Mouse (Mus musculus): Measurements from ENCODE around the gene Cadm1.

Cadm1 gene

GRCm38 (mm10) chr9:47802527-47802926 is 272.6 kb downstream of the Cadm1 start:
- DNase-seq (ENCODE audit: low spot score), result no peak

- DNase-seq (ENCODE audit: low spot score), result no peak
These were observed 273.6 kb downstream of the Cadm1 start for GRCm38 (mm10) chr9:47803531-47804105.

- no peak for DNase-seq (ENCODE audit: low spot score)
These were observed 275.7 kb downstream of the Cadm1 start for GRCm38 (mm10) chr9:47805658-47806057.

GRCm38 (mm10) chr9:47825668-47826067 is 295.7 kb downstream of the Cadm1 start:
- DNase-seq (ENCODE audit: low spot score), result no peak

- peak; percentile 11 for DNase-seq (ENCODE audit: low spot score)
These were observed 298.8 kb downstream of the Cadm1 start for GRCm38 (mm10) chr9:47828762-47829161.

GRCm38 (mm10) chr9:47829204-47829603 is 299.2 kb downstream of the Cadm1 start:
- DNase-seq (ENCODE audit: low spot score), result no peak

- DNase-seq (ENCODE audit: low spot score), result no peak
These were observed 299.9 kb downstream of the Cadm1 start for GRCm38 (mm10) chr9:47829846-47830245.

GRCm38 (mm10) chr9:47831412-47831811 is 301.4 kb downstream of the Cadm1 start:
- no peak for DNase-seq (ENCODE audit: low spot score)

GRCm38 (mm10) chr9:47838170-47838569 is 308.2 kb downstream of the Cadm1 start:
- DNase-seq (ENCODE audit: low spot score), result no peak

- DNase-seq (ENCODE audit: low spot score), result no peak
These were observed 309.1 kb downstream of the Cadm1 start for GRCm38 (mm10) chr9:47838890-47839691.

GRCm38 (mm10) chr9:47839692-47840025 is 309.7 kb downstream of the Cadm1 start:
- no peak for DNase-seq (ENCODE audit: low spot score)

GRCm38 (mm10) chr9:47843328-47843727 is 313.4 kb downstream of the Cadm1 start:
- no peak for DNase-seq (ENCODE audit: low spot score)

- DNase-seq (ENCODE audit: low spot score), result no peak
These were observed 316.3 kb downstream of the Cadm1 start for GRCm38 (mm10) chr9:47846275-47846674.

GRCm38 (mm10) chr9:47846926-47847325 is 317.0 kb downstream of the Cadm1 start:
- DNase-seq (ENCODE audit: low spot score), result no peak

GRCm38 (mm10) chr9:47847797-47848196 is 317.8 kb downstream of the Cadm1 start:
- DNase-seq (ENCODE audit: low spot score), result no peak

GRCm38 (mm10) chr9:47848745-47849144 is 318.8 kb downstream of the Cadm1 start:
- no peak for DNase-seq (ENCODE audit: low spot score)

- no peak for DNase-seq (ENCODE audit: low spot score)
These were observed 326.3 kb downstream of the Cadm1 start for GRCm38 (mm10) chr9:47856311-47856710.

GRCm38 (mm10) chr9:47857235-47857634 is 327.3 kb downstream of the Cadm1 start:
- no peak for DNase-seq (ENCODE audit: low spot score)

GRCm38 (mm10) chr9:47858134-47858533 is 328.2 kb downstream of the Cadm1 start:
- DNase-seq (ENCODE audit: low spot score), result no peak

GRCm38 (mm10) chr9:47858778-47859395 is 328.9 kb downstream of the Cadm1 start:
- DNase-seq (ENCODE audit: low spot score), result no peak

- no peak for DNase-seq (ENCODE audit: low spot score)
These were observed 331.0 kb downstream of the Cadm1 start for GRCm38 (mm10) chr9:47860994-47861393.

- DNase-seq (ENCODE audit: low spot score), result peak; percentile 26
These were observed 331.8 kb downstream of the Cadm1 start for GRCm38 (mm10) chr9:47861783-47862182.

GRCm38 (mm10) chr9:47866001-47866400 is 336.0 kb downstream of the Cadm1 start:
- no peak for DNase-seq (ENCODE audit: low spot score)
